Mouse (Mus musculus) midbrain, embryonic 14.5 days (tissue): ENCODE data around the gene Rbms3. TPM values are rescaled to one million over a fixed set of nuclear protein-coding genes. Genes with fewer than 3 reads are reported as not detected.

Source experiments
- ATAC-seq: fragments of 200-750 bp; cut with Nextera tagmentation; 2 replicates; pipeline ENCODE4 v1.8.0; 2017; ENCODE audit warnings: moderate number of reproducible peaks, moderate library complexity; ENCODE audit not compliant: low FRiP score, low TSS enrichment
- DNase-seq: peaks from one replicate; pipeline ENCODE4 v3.0.0-alpha.2; 2015
- H3K27ac ChIP-seq: fragments of 300-500 bp; sonication (generic); replicated peaks from 2 replicates; pipeline ENCODE4 v1.5.1; 2014; ENCODE audit warnings: mild to moderate bottlenecking, low read depth, low read length, moderate library complexity
- H3K27me3 ChIP-seq: fragments of 300-500 bp; sonication (generic); 2 replicates; pipeline ENCODE4 v1.6.1; 2014; ENCODE audit warnings: low read length, control low read depth, mixed read lengths; ENCODE audit not compliant: control insufficient read depth, insufficient read depth
- H3K36me3 ChIP-seq: fragments of 300-500 bp; sonication (generic); 2 replicates; pipeline ENCODE4 v1.6.1; 2014; ENCODE audit warnings: low read length, control low read depth; ENCODE audit not compliant: control insufficient read depth, insufficient read depth
- H3K4me1 ChIP-seq: fragments of 300-500 bp; sonication (generic); 2 replicates; pipeline ENCODE4 v1.6.1; 2014; ENCODE audit warnings: mild to moderate bottlenecking, antibody characterized with exemption, low read length, control low read depth; ENCODE audit not compliant: control insufficient read depth, insufficient read depth
- H3K4me2 ChIP-seq: fragments of 300-500 bp; sonication (generic); 2 replicates; pipeline ENCODE4 v1.6.1; 2014; ENCODE audit warnings: mild to moderate bottlenecking, low read length, moderate library complexity
- H3K4me3 ChIP-seq: fragments of 300-500 bp; sonication (generic); replicated peaks from 2 replicates; pipeline ENCODE4 v1.5.1; 2014; ENCODE audit warnings: low read depth, low read length
- H3K9ac ChIP-seq: fragments of 300-500 bp; sonication (generic); replicated peaks from 2 replicates; pipeline ENCODE4 v1.6.1; 2014; ENCODE audit warnings: mild to moderate bottlenecking, low read length, moderate library complexity
- H3K9me3 ChIP-seq: fragments of 300-500 bp; sonication (generic); 2 replicates; pipeline ENCODE4 v1.6.1; 2016; ENCODE audit warnings: low read length, control low read depth, mixed read lengths; ENCODE audit not compliant: control insufficient read depth
- WGBS: fragments of 180-500 bp; shearing (Covaris S2); extraction: QIAGEN DNeasy Blood & Tissue Kit; methylation state at CpG from one replicate; pipeline ENCODE4 v1.1.7; 2014; 5-methylcytosine and 5-hydroxymethylcytosine counted together
- polyA plus RNA-seq: library from polyadenylated mRNA; unstranded; fragments of >200 nt; fragmentation: Nextera tagmentation; extraction: Ambion mirVana; gene quantifications from 2 replicates; pipeline ENCODE4 v1.2.1, GENCODE M21; 2014

Gene Rbms3
- polyA plus RNA-seq, 1 experiment from 2014 or later = 58.4 TPM

DNA sequence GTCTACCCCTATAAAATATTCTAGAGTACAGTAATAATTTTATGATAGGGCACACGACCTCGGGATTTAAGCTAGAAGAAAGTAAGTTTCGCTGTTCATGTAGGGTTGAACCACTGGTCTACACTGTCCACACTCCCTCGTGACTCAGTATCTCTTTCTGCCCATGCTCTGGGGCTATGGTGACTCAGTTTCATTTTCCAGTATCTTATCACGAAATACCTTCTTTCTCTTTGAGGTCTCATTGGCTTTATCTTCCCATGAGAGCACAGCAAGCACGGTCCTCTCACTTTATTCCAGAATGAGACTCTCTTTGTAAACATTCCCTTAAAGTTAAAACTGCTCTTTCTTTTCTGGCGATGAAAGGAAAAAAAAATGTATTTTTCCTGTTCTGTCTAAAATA, 808.1 kb downstream of the Rbms3 start:
- no peaks in the 10 kb centered on the region for H3K4me1 ChIP-seq
- no peak for ATAC-seq
- no peak for DNase-seq
- H3K9ac ChIP-seq = no peak overlapping the region
- H3K9me3 ChIP-seq = no peaks in the 10 kb centered on the region
- 92% methylated on average over 7 of the region's 7 CpGs for WGBS
- H3K27ac ChIP-seq = no peak overlapping the region
- H3K4me3 ChIP-seq = no peak overlapping the region
- H3K27me3 ChIP-seq = no peaks in the 10 kb centered on the region
- H3K4me2 ChIP-seq = no peak overlapping the region
- H3K36me3 ChIP-seq = no peaks in the 10 kb centered on the region

DNA sequence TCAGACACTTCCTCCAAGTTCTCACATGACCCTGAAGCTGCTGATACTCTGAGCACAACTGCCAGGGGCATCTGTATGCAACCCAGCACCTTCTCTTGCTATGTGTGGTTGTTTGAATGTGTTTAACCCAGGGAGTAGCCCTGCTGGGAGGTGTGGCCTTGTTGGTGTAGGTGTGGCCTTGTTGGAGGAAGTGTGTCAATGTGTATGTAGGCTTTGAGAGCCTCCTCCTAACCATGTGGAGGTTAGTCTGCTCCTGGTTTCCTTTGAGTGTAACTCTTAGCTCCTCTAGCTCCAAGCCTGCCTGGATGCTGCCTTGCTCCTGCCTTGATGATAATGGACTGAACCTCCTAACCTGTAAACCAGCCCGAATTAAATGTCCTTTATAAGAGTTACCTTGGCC, 812.5 kb downstream of the Rbms3 start:
- Histone ChIP-seq H3K4me3 (no peak overlapping the region), H3K4me1 (0 out of 2 replicates have a peak, but pooled peaks cover 4% of the 10 kb centered on the region), H3K27me3 (no peaks in the 10 kb centered on the region), H3K27ac (no peak overlapping the region), H3K9me3 (no peaks in the 10 kb centered on the region), H3K9ac (no peak overlapping the region), H3K36me3 (no peaks in the 10 kb centered on the region), H3K4me2 (no peak overlapping the region)
- no peak for DNase-seq
- WGBS = 75% methylated on average over 1 of the region's 1 CpGs
- ATAC-seq = no peak

DNA sequence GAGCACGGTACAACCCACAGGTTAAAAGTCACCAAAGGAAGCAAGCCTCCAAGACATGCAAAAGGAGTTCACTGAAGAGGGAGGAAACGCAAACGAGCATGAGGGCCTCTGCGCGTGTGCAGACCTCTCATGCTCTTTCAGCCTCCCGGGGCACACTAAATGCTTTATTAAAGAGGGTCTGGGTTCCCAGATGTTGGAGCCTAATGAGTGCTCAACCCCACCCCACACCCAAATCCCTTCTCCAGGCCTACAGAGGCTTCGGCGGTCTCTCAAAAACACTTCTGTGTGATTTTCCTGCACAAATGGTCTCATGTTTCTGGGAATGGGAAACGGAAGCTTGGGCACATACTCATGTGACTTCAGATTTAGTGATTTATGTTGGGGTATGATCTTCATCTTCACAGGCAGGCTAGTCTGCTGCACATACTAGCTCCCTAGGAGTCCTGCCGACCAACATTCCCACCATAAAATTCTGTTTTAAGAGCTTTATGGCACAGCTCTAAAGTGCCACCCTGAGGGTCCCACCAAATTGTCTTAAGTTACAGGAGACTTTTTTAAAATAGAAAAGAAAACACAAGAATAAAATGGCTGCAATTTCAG, 815.1 kb downstream of the Rbms3 start:
- Histone ChIP-seq H3K27me3 (no peaks in the 10 kb centered on the region), H3K4me3 (no peak overlapping the region), H3K36me3 (no peaks in the 10 kb centered on the region), H3K4me2 (no peak overlapping the region), H3K9ac (no peak overlapping the region), H3K27ac (no peak overlapping the region), H3K4me1 (0 out of 2 replicates have a peak, but pooled peaks cover 4% of the 10 kb centered on the region), H3K9me3 (no peaks in the 10 kb centered on the region)
- no peak for ATAC-seq
- 75% methylated on average over 10 of the region's 10 CpGs for WGBS
- no peak for DNase-seq

DNA sequence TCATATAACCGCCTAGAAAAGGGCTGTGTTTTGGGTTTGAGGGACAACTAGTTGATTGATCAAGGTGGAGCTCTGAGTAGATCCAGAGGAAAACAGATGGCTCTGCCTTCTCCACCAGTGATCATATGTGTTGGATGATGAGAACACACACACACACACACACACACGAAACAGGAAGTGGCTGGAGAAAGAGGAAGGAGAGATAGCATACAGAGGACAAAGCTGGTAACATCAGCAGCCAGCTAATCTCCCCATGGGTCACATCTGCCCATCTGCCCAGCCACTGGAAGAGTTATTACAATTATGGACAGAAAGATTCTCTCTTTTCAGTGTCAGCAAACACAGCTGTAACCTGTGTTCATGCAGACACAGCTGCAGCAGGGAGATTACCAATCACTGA, 816.3 kb downstream of the Rbms3 start:
- Histone ChIP-seq H3K4me2 (no peak overlapping the region), H3K9ac (no peak overlapping the region), H3K4me3 (no peak overlapping the region), H3K36me3 (no peaks in the 10 kb centered on the region), H3K27ac (0 out of 2 replicates have a peak overlapping the region, but pooled peaks have one; percentile 26), H3K9me3 (no peaks in the 10 kb centered on the region), H3K4me1 (0 out of 2 replicates have a peak, but pooled peaks cover 4% of the 10 kb centered on the region), H3K27me3 (no peaks in the 10 kb centered on the region)
- ATAC-seq (no peak), DNase-seq (no peak)
- 76% methylated on average over 2 of the region's 2 CpGs for WGBS

DNA sequence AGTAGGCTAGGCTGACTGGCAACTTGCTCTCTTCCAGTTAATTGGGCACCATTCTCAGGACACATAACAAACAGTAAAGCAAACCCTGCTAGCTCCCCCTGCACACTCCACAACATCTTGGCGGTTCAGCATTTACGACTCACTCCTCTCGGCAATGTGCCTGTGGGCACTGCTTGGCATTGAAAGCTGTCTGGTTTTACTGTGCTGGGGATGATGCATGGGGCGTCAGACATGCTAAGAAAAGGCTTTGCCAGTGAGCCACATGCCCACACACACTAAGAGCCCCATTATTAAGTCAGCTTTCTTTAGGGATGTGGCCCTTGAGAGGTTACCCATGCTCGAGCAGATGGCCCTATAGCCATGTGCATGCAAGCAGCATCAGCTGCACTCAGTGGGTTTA, 820.5 kb downstream of the Rbms3 start:
- WGBS = 81% methylated on average over 5 of the region's 5 CpGs
- Histone ChIP-seq H3K4me3 (no peak overlapping the region), H3K4me2 (no peak overlapping the region), H3K9ac (no peak overlapping the region), H3K9me3 (no peaks in the 10 kb centered on the region), H3K27me3 (no peaks in the 10 kb centered on the region), H3K4me1 (peaks cover 13% of the 10 kb centered on the region), H3K27ac (no peak overlapping the region), H3K36me3 (no peaks in the 10 kb centered on the region)
- ATAC-seq (no peak), DNase-seq (no peak)

DNA sequence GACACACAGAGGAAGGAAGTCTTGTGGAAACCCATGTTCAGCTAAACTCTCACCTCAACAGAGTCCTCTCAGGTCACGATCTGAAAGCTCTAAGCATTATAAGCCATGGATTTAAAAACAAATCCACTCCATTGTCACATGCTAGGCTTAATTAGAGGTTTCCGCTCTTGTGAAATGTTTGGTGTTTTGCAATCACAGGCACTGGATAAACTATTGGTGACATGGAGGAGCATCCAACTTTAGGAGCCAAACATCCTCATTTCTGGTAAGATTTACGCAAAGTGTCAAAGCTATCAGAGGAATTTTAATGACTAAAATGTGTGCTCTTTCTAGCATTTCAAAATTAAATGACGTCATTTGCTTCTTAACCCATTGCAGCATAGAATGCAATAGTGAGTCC, 821.3 kb downstream of the Rbms3 start:
- H3K27ac ChIP-seq = no peak overlapping the region
- H3K4me1 ChIP-seq = peaks cover 13% of the 10 kb centered on the region
- no peak overlapping the region for H3K9ac ChIP-seq
- WGBS = 70% methylated on average over 4 of the region's 4 CpGs
- DNase-seq = no peak
- no peaks in the 10 kb centered on the region for H3K27me3 ChIP-seq
- ATAC-seq = no peak
- no peak overlapping the region for H3K4me3 ChIP-seq
- no peak overlapping the region for H3K4me2 ChIP-seq
- no peaks in the 10 kb centered on the region for H3K36me3 ChIP-seq
- no peaks in the 10 kb centered on the region for H3K9me3 ChIP-seq

DNA sequence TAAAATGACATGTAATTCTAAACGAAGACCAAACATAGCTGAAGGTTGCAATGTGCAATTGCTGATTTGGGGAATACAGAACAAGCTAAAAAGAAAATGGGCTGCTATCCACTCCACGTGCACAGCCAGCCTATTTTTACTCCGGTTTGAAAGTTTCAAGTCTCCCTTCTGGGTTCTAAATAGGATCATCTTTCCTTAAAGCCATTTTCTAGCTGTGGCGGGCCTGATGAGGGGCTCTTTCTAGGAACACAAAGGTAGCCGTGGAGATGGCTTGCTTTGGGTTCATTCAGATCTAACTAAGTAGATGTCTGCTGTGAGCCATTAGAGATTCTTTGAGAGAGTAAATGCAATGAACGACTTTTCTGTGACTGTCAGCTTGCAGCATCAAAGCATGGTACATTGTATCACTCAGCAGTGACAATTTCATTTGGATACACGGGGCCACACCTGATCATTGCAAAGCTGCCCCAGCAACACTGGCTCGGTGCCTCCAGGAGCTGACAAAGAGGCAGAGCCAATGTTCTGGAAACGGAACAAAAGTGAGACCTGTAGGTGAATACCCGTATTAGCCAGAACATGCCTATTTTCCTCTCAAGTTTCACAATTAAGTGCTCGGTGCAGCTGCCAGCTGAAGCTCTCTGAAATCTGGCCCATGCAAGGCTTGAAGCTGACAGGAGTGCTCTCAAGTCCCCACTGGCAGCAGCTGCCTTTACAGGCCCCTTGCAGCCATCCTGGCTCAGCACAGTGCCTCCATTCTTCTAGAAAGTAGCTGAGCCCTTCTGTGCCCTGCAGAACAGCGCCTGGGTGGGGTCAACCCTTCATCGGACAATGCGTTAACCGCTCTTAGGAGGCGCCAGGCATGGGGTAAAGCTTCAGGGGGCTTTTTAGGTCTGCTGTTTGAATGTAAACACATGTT, 822.3 kb downstream of the Rbms3 start:
- no peak overlapping the region for H3K4me2 ChIP-seq
- H3K4me1 ChIP-seq = peaks cover 13% of the 10 kb centered on the region
- no peak overlapping the region for H3K4me3 ChIP-seq
- no peaks in the 10 kb centered on the region for H3K9me3 ChIP-seq
- no peak overlapping the region for H3K9ac ChIP-seq
- peak overlapping the region; percentile 55 for H3K27ac ChIP-seq
- no peaks in the 10 kb centered on the region for H3K27me3 ChIP-seq
- peak; percentile 63; the same call in 1 of the 2 replicates for ATAC-seq
- 4% methylated on average over 16 of the region's 16 CpGs for WGBS
- H3K36me3 ChIP-seq = no peaks in the 10 kb centered on the region
- DNase-seq = peak; percentile 67

DNA sequence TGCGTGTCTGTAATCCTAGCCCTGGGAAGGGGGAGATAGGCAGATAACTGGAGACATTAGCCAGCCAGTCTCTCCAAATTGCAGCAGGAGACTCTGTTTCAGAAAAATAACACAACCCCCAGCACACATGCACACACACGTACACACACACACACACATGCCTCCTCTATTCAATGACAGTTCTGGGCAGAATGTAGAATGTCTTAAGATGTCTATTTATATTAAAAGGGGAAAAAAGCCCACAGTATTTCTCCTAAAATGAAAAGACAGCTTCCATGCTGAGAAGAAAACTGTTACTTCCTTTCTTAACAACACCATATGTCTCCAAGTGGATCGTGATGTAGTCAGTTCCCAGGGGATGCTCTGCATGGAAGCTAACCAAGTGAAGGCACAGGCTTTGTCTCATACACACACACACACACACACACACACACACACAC, 826.4 kb downstream of the Rbms3 start:
- no peaks in the 10 kb centered on the region for H3K36me3 ChIP-seq
- no peak overlapping the region for H3K27ac ChIP-seq
- DNase-seq (no peak), ATAC-seq (no peak)
- no peak overlapping the region for H3K9ac ChIP-seq
- H3K9me3 ChIP-seq = no peaks in the 10 kb centered on the region
- 76% methylated on average over 3 of the region's 3 CpGs for WGBS
- H3K4me3 ChIP-seq = no peak overlapping the region
- H3K4me1 ChIP-seq = peaks cover 13% of the 10 kb centered on the region
- no peaks in the 10 kb centered on the region for H3K27me3 ChIP-seq
- H3K4me2 ChIP-seq = no peak overlapping the region
